Mouse (Mus musculus): ENCODE measurements at regions not wholly inside any gene's neighbourhood (a gene's known extent, or its start where the extent isn't known, plus 50 kb on each side); places are given as distances from the start of the nearest gene placed in this dataset.

GRCm38 (mm10) chr11:64746146-64746545 lies 232.7 kb upstream of the Elac2 start:
- no peaks in the 10 kb centered on the region for H3K27me3 ChIP-seq (ENCODE audit: control insufficient read depth, insufficient read depth, insufficient read length)
- TF ChIP-seq E2F4 (IDR thresholded peaks at IDR 0.05; ENCODE audit: insufficient read depth) (no peak), POLR2A (IDR thresholded peaks at IDR 0.05; ENCODE audit: insufficient read length, low read depth) (no peak), USF1 (IDR thresholded peaks at IDR 0.05; ENCODE audit: low read depth) (no peak), TCF12 (IDR thresholded peaks at IDR 0.05; ENCODE audit: insufficient read depth, poor library complexity, severe bottlenecking) (no peak), SRF (IDR thresholded peaks at IDR 0.05; ENCODE audit: control insufficient read depth, insufficient read length, low read depth) (no peak), CEBPB (IDR thresholded peaks at IDR 0.05; ENCODE audit: insufficient read depth, poor library complexity, severe bottlenecking) (no peak), MAX (IDR thresholded peaks at IDR 0.05; ENCODE audit: low read depth) (no peak), REST (IDR thresholded peaks at IDR 0.05; ENCODE audit: insufficient read depth, insufficient read length) (no peak), TCF3 (IDR thresholded peaks at IDR 0.05; ENCODE audit: insufficient read length, low read depth) (no peak), POLR2AphosphoS2 (IDR thresholded peaks at IDR 0.05; ENCODE audit: insufficient read length, low read depth) (no peak)
- H3K4me2 ChIP-seq (ENCODE audit: low read depth): no peak overlapping the region

DNA sequence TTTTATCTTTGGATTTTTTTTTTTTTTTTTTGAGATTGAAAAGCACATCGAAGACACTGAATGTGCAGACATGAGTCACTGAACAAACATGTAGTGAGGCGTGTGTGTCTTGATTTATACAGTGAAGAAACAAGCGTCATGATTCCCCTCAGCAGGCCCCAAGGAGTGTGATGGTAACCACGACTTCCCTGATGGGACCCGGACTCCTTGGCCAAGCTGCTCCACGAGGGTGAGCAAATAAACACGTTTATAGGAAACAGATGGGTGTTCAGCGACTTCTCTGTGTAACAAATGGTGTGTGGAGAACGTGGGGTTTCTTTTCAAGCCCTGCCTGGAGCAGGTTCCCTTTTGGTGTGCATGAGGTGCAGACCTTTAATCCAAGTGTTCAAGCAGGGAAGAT lies 228.9 kb upstream of the Elac2 start:
- H3K4me3 ChIP-seq: no peak overlapping the region
- TF ChIP-seq POLR2A (IDR thresholded peaks at IDR 0.05; ENCODE audit: insufficient read length, low read depth) (no peak), USF1 (IDR thresholded peaks at IDR 0.05; ENCODE audit: low read depth) (no peak), CEBPB (IDR thresholded peaks at IDR 0.05; ENCODE audit: insufficient read depth, poor library complexity, severe bottlenecking) (no peak), MYOG (IDR thresholded peaks at IDR 0.05; ENCODE audit: control insufficient read depth in 1 of 3, insufficient read depth in 1 of 3, insufficient read length in 2 of 3, low read depth in 2 of 3) (no peak), MAX (IDR thresholded peaks at IDR 0.05; ENCODE audit: low read depth) (no peak), MYOD1 (IDR thresholded peaks at IDR 0.05; ENCODE audit: control insufficient read depth in 1 of 3, insufficient read length in 2 of 3, low read depth in 2 of 3) (no peak), REST (IDR thresholded peaks at IDR 0.05; ENCODE audit: insufficient read depth, insufficient read length) (no peak), TCF3 (IDR thresholded peaks at IDR 0.05; ENCODE audit: insufficient read length, low read depth) (no peak), POLR2AphosphoS2 (IDR thresholded peaks at IDR 0.05; ENCODE audit: insufficient read length, low read depth) (no peak), TCF12 (IDR thresholded peaks at IDR 0.05; ENCODE audit: insufficient read depth, poor library complexity, severe bottlenecking) (no peak)
- H3ac ChIP-seq (ENCODE audit: control insufficient read depth, insufficient read length): no peak overlapping the region
- no peaks in the 10 kb centered on the region for H3K79me2 ChIP-seq (ENCODE audit: control insufficient read depth, insufficient read depth)
- no peaks in the 10 kb centered on the region for H3K27me3 ChIP-seq (ENCODE audit: control insufficient read depth, insufficient read depth, insufficient read length)
- H3K4me2 ChIP-seq (ENCODE audit: low read depth): no peak overlapping the region
- H3K36me3 ChIP-seq (ENCODE audit: control insufficient read depth, insufficient read depth): no peaks in the 10 kb centered on the region

More at GRCm38 (mm10) chr11:64746146-64746545, 232.7 kb upstream of the Elac2 start:
- Histone ChIP-seq H3K36me3 (ENCODE audit: control insufficient read depth, insufficient read depth) (no peaks in the 10 kb centered on the region), H3K4me3 (no peak overlapping the region), H3ac (ENCODE audit: control insufficient read depth, insufficient read length) (no peak overlapping the region), H3K79me2 (ENCODE audit: control insufficient read depth, insufficient read depth) (no peaks in the 10 kb centered on the region)

- no peak overlapping the region for H3ac ChIP-seq (ENCODE audit: control insufficient read depth, insufficient read length)
- H3K4me2 ChIP-seq (ENCODE audit: low read depth): no peak overlapping the region
- H3K36me3 ChIP-seq (ENCODE audit: control insufficient read depth, insufficient read depth): no peaks in the 10 kb centered on the region
- no peak overlapping the region for H3K4me3 ChIP-seq
- no peaks in the 10 kb centered on the region for H3K27me3 ChIP-seq (ENCODE audit: control insufficient read depth, insufficient read depth, insufficient read length)
- no peaks in the 10 kb centered on the region for H3K79me2 ChIP-seq (ENCODE audit: control insufficient read depth, insufficient read depth)
- TF ChIP-seq MYOG (IDR thresholded peaks at IDR 0.05; ENCODE audit: control insufficient read depth in 1 of 3, insufficient read depth in 1 of 3, insufficient read length in 2 of 3, low read depth in 2 of 3) (no peak), TCF12 (IDR thresholded peaks at IDR 0.05; ENCODE audit: insufficient read depth, poor library complexity, severe bottlenecking) (no peak), POLR2A (IDR thresholded peaks at IDR 0.05; ENCODE audit: insufficient read length, low read depth) (no peak), USF1 (IDR thresholded peaks at IDR 0.05; ENCODE audit: low read depth) (no peak), E2F4 (IDR thresholded peaks at IDR 0.05; ENCODE audit: insufficient read depth) (no peak), SRF (IDR thresholded peaks at IDR 0.05; ENCODE audit: control insufficient read depth, insufficient read length, low read depth) (no peak), CEBPB (IDR thresholded peaks at IDR 0.05; ENCODE audit: insufficient read depth, poor library complexity, severe bottlenecking) (no peak), TCF3 (IDR thresholded peaks at IDR 0.05; ENCODE audit: insufficient read length, low read depth) (no peak), MYOD1 (IDR thresholded peaks at IDR 0.05; ENCODE audit: control insufficient read depth in 1 of 3, insufficient read length in 2 of 3, low read depth in 2 of 3) (no peak), POLR2AphosphoS2 (IDR thresholded peaks at IDR 0.05; ENCODE audit: insufficient read length, low read depth) (no peak), MAX (IDR thresholded peaks at IDR 0.05; ENCODE audit: low read depth) (no peak), REST (IDR thresholded peaks at IDR 0.05; ENCODE audit: insufficient read depth, insufficient read length) (no peak)
These were observed 226.5 kb upstream of the Elac2 start for GRCm38 (mm10) chr11:64752299-64752698.

DNA sequence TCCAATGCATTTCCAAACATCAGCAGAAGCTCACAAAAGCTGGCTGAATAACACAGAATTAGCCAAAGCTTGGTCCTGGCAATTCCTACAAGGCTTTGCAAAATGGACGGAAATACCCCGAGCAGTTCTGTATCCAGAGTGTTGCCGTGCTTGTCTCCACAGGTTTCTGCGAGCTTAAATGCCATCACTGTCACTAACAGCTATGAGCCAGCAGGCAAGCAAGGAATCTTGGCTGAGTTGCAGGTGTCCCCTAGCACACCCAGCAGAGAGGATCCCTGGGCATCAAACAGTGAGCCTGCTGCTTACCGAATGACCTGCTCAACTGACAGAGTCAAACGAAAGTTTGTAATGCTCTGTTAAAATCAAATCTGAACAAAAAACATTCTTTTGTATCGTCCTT lies 226.0 kb upstream of the Elac2 start:
- no peak overlapping the region for H3K4me2 ChIP-seq (ENCODE audit: low read depth)

More for the DNA sequence above, 226.0 kb upstream of the Elac2 start:
- H3ac ChIP-seq (ENCODE audit: control insufficient read depth, insufficient read length): no peak overlapping the region
- no peak for TF ChIP-seq CEBPB (IDR thresholded peaks at IDR 0.05; ENCODE audit: insufficient read depth, poor library complexity, severe bottlenecking)
- TF ChIP-seq USF1 (IDR thresholded peaks at IDR 0.05; ENCODE audit: low read depth): no peak
- no peak for TF ChIP-seq TCF3 (IDR thresholded peaks at IDR 0.05; ENCODE audit: insufficient read length, low read depth)
- no peak for TF ChIP-seq MAX (IDR thresholded peaks at IDR 0.05; ENCODE audit: low read depth)
- TF ChIP-seq REST (IDR thresholded peaks at IDR 0.05; ENCODE audit: insufficient read depth, insufficient read length): no peak
- no peak for TF ChIP-seq MYOD1 (IDR thresholded peaks at IDR 0.05; ENCODE audit: control insufficient read depth in 1 of 3, insufficient read length in 2 of 3, low read depth in 2 of 3)
- no peak for TF ChIP-seq POLR2A (IDR thresholded peaks at IDR 0.05; ENCODE audit: insufficient read length, low read depth)
- TF ChIP-seq MYOG (IDR thresholded peaks at IDR 0.05; ENCODE audit: control insufficient read depth in 1 of 3, insufficient read depth in 1 of 3, insufficient read length in 2 of 3, low read depth in 2 of 3): no peak
- TF ChIP-seq E2F4 (IDR thresholded peaks at IDR 0.05; ENCODE audit: insufficient read depth): no peak
- TF ChIP-seq TCF12 (IDR thresholded peaks at IDR 0.05; ENCODE audit: insufficient read depth, poor library complexity, severe bottlenecking): no peak
- no peak for TF ChIP-seq SRF (IDR thresholded peaks at IDR 0.05; ENCODE audit: control insufficient read depth, insufficient read length, low read depth)
- TF ChIP-seq POLR2AphosphoS2 (IDR thresholded peaks at IDR 0.05; ENCODE audit: insufficient read length, low read depth): no peak
- no peaks in the 10 kb centered on the region for H3K36me3 ChIP-seq (ENCODE audit: control insufficient read depth, insufficient read depth)
- no peaks in the 10 kb centered on the region for H3K79me2 ChIP-seq (ENCODE audit: control insufficient read depth, insufficient read depth)
- H3K4me3 ChIP-seq: no peak overlapping the region
- H3K27me3 ChIP-seq (ENCODE audit: control insufficient read depth, insufficient read depth, insufficient read length): no peaks in the 10 kb centered on the region

Measured in myocyte (in vitro differentiated cells).